Mouse (Mus musculus): ENCODE results near the gene Tcf7l2. TPM values are rescaled to one million over a fixed set of nuclear protein-coding genes. Genes with fewer than 3 reads are reported as not detected.

Gene Tcf7l2
- total RNA-seq, 2 experiments from 2014 or later = 12.1 to 13.4 TPM

GRCm38 (mm10) chr19:55893557-55893956, 151.9 kb downstream of the Tcf7l2 start:
- no peak for DNase-seq (ENCODE audit: extremely low spot score in 1 of 2, low spot score in 1 of 2)

DNA sequence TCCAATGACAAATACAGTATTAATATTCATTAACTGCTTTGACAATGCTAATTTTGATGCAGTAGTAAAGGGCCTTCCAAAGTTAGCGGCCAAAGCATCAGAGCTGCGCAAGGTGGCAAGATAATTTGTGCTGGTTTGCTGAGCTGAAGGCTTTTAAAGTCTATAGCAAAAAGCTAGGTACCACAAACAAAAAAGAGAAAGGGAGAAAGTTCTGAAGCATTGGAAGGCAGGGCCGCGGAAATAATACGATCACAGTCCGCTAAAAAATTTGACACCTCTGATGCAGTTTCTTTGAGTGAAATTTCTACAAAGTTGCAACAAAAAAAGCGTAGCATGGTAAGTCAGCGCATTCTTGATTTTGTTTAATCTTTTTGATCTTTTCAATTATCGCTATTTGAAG, 152.8 kb downstream of the Tcf7l2 start:
- DNase-seq (ENCODE audit: extremely low spot score in 1 of 2, low spot score in 1 of 2) = no peak

- DNase-seq (ENCODE audit: extremely low spot score in 1 of 2, low spot score in 1 of 2) = peak in 1 of 2 experiments; percentile 32
These were observed 153.7 kb downstream of the Tcf7l2 start for GRCm38 (mm10) chr19:55895317-55895716.

- no peak for DNase-seq (ENCODE audit: extremely low spot score in 1 of 2, low spot score in 1 of 2)
These were observed 154.3 kb downstream of the Tcf7l2 start for GRCm38 (mm10) chr19:55895807-55896420.

- no peak for DNase-seq (ENCODE audit: extremely low spot score in 1 of 2, low spot score in 1 of 2)
These were observed 155.0 kb downstream of the Tcf7l2 start for GRCm38 (mm10) chr19:55896629-55897028.

DNA sequence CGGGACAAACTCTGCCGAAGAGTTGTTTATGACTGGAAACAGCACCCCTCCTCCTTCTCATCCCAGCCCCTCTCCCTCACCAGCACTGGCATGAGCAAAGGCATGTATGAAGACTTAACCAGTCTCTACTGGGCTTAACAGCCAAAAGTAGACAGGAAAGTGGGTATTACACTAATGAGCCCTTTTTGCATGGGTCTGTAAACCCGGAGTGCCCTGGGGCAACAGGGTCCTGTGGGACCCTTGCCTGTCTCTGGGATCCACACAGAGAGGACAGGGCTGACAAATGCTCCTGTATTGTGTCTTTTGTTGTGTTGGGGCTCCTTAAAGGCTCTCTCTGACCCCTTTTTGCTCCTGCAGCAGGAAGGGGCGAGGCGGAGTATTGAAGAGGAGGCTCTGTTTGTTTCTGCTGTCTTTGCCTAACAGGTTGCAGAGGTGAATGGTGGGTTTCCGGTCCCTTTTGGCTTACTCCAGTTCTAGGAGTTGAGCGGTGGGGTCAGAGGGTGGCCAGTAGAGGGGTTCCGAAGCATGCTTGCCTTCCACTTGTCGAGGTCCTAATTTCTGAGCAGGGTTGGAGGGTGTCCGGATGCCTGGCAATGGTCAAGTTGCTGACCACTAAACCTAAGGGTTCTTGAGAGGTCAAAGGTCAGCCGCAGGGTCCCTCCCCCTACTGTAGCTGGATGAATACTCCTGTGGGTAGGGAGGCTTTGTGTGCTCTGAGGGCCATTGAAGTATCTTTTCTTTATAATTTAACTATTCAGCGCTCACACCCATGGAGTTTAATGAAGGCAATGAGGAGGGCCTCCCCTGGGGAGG, 161.2 kb downstream of the Tcf7l2 start:
- DNase-seq (ENCODE audit: extremely low spot score in 1 of 2, low spot score in 1 of 2) = no peak

DNA sequence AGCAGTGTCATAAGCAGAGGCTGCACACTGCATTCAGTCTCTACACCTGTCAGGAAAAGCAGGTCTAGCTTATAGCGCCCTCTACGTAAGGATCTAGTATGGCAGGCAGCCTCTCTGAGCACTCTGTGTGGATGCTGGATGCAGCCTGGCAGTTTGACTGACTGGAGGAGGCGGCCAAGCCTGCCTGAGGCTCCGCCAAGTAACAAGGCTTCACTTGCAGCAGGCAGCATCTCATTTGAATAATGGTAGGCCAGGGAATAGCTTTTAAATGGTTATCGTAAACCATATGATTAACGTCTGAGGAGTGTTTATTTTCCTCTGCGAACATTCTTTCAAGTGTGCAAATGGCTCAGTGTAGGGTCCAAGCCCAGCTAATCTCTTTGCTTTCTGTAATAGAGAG, 167.4 kb downstream of the Tcf7l2 start:
- peak in 1 of 2 experiments; percentile 26 for DNase-seq (ENCODE audit: extremely low spot score in 1 of 2, low spot score in 1 of 2)

DNA sequence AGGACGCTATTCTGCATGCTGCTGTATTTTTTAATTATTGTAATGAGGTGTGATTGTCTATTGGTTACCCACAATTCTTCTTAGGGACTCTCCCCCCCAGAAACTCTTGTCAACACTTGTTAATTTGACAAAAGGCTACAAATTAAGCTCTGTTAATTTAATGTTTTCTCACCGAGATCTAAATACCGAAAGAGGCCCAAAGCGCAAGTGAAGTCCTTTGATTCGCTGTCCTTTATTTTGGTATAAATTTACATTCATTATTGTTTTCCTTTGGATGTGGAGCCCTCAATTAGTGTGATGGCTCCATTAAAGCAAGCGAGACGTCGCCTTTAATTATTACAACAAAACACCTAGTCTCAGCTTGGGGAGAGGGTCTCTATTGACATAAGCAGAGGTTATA, 170.3 kb downstream of the Tcf7l2 start:
- no peak for DNase-seq (ENCODE audit: extremely low spot score in 1 of 2, low spot score in 1 of 2)

GRCm38 (mm10) chr19:55912813-55913212, 171.2 kb downstream of the Tcf7l2 start:
- DNase-seq (ENCODE audit: extremely low spot score in 1 of 2, low spot score in 1 of 2) = no peak

- no peak for DNase-seq (ENCODE audit: extremely low spot score in 1 of 2, low spot score in 1 of 2)
These were observed 172.0 kb downstream of the Tcf7l2 start for GRCm38 (mm10) chr19:55913585-55913984.

DNA sequence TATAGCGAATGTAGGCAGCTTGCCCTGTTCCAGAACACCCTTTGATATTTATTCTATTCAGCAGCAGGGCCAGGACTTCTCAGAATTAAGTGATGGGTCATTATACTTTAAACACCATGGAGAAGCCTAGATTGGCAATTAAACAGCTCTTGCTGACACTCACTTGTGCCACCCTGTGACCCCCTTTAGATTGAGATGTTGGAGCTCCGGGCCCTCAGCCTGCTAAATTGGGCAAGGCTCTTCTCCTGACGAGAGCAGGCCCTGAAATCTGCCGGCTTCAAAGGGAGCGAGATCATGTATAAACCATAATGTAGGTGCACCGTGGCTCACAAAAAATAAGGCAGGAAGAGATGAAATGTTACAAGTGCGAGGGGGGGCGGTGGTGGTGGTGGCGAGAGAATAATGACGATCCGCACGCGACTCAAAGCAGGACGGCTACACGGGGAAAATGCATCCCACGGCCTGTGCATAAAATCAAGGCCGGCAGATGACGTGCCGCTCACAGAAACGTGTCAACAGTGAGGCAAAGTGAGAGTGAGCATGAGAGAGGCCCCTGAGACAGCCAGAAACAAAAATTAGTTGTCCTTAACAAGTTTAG, 173.1 kb downstream of the Tcf7l2 start:
- no peak for DNase-seq (ENCODE audit: extremely low spot score in 1 of 2, low spot score in 1 of 2)

DNA sequence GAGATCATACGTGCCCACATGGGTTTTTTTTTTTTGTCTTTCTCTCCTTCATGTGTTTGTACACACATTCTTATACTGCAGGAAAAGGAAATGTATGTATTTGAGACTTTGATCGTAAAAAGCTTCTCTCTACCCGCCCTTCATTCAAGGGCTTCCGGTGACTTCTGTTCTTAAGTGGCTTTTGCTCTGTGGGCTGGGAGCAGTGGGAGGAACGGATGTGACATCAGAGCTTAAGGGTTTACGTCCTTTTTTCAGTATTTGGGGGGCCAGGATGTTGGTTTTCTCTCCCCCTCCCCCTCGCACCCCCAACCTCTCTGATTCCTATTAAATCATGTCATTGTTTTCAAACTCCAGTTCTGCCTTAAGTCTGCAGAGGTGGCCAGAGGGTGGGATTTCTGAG, 173.9 kb downstream of the Tcf7l2 start:
- DNase-seq (ENCODE audit: extremely low spot score in 1 of 2, low spot score in 1 of 2) = no peak

DNA sequence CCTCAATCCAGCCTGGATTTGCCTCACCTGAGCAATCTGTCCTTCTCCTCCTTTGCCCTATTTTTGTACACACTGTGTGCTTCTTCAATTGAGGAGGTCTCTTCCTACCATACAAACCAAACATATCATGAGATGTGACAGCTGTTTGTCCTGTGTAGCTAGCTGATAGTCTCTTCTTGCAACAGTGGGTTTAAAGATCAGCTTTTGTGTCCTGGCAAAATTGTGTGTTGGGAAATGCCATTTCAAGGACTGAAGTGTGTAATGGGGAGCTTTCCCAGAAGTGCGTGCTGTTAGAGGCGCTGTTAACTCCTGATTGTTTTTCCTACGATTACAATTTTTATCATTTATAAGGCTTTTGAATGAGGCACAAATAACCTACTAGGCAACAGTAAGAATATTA, 174.6 kb downstream of the Tcf7l2 start:
- DNase-seq (ENCODE audit: extremely low spot score in 1 of 2, low spot score in 1 of 2) = no peak

DNA sequence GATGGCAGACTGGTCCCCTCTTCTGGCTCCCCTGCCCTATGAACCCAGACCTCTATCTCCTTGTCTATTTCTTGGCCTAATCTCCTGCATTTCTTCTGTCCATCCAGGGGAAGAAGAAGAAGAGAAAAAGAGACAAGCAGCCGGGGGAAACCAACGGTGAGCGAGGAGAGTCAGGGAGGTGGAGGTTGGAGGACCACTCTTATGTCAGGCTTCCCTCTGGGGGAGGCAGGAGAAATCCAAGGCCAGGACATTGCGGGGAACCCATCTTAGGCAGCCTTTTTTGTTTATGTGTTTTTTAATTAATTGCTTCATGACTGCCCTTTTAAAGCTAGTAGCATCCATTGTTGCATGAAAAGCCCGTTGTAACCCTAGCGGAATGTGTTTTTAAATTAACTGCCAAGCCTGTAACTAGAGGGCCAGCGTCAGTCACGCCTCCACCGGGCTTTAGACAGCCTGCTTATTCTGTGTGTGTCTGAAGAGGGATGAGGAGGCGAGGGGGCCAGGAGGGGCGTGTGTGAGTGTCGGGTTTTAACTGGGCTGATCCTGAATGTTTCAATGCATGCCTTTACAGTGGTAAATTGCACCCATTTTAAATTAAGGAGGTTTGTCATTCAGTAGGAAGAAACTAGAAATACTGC, 182.3 kb downstream of the Tcf7l2 start:
- DNase-seq (ENCODE audit: extremely low spot score in 1 of 2, low spot score in 1 of 2) = no peak

- no peak for DNase-seq (ENCODE audit: extremely low spot score in 1 of 2, low spot score in 1 of 2)
These were observed 183.2 kb downstream of the Tcf7l2 start for GRCm38 (mm10) chr19:55924800-55925199.

DNA sequence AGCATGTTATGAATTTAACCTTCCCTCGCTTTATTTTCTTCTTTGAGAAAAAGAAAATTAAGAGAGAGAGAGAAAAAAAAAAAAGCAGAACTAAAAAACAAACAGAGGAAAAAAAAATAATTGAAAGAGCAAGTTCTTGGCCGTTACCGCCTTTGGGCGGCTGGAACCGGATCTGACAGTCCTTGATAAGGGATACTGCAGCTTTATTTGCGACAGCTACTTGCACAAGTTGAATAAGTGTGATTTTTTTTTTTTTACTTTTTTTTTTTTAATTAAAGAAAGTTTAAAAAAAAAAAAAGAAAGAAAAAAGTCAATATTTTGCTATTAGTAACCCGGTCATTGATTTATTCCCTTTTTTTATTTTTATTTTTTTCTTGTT, 183.8 kb downstream of the Tcf7l2 start:
- no peak for DNase-seq (ENCODE audit: extremely low spot score in 1 of 2, low spot score in 1 of 2)

GRCm38 (mm10) chr19:55925804-55926521, 184.3 kb downstream of the Tcf7l2 start:
- DNase-seq (ENCODE audit: extremely low spot score in 1 of 2, low spot score in 1 of 2) = no peak

- DNase-seq (ENCODE audit: extremely low spot score in 1 of 2, low spot score in 1 of 2) = no peak
These were observed 185.4 kb downstream of the Tcf7l2 start for GRCm38 (mm10) chr19:55926858-55927673.

- DNase-seq (ENCODE audit: extremely low spot score in 1 of 2, low spot score in 1 of 2) = no peak
These were observed 186.0 kb downstream of the Tcf7l2 start for GRCm38 (mm10) chr19:55927674-55928061.

- no peak for DNase-seq (ENCODE audit: extremely low spot score in 1 of 2, low spot score in 1 of 2)
These were observed 187.1 kb downstream of the Tcf7l2 start for GRCm38 (mm10) chr19:55928674-55929073.
